Mouse (Mus musculus): Measurements from ENCODE around the gene Ndufs6.
A peak's percentile ranks its signal among the peaks of the same experiment; 100 is the strongest.

Ndufs6 gene

DNA sequence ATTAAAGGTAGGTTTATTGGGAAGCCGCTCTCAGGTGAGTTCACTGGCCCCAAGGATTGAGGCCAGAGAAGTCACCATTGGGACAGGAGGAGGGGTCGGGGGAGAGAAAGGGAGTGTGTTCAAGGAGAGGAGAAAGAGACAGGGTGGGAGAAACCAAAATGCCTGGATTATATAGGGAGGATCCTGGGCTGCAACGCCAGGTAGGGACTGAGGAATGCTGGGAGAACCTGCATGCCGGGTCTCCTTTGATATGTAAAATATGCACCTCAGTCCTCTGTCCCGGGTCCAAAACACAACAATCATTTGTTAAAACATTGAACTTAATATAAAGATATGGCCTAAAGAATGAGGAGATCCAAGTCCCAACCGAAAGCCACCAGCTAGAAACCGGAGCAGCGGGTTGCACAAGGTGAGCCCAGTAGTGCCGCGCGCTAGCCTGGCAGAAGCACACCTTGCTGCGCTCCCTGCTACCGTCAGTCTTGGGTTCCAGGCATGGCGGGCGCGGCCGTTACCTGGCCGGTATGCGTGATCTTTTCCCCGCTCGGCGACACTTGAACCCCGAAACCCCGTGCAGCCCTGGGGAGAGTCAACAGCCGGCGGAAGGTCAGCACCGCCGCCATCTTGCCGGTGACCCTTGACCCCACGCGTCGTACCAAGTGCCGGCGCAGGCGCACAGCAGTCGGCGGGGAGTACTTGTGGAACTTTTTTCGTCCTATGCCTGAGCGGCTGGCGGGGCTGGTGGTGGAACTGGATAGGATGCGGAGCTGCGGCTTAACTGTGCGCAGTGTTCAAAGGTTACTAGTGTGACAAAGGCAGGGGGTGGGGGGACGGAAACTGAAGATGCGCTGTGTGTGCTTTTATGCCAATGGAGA, at the start of gene Ndufs6, which contains the start of gene Mrpl36:
Gene Ndufs6 (minus strand): TSS at position 716 of the 872 bp plus-strand sequence.
Gene Mrpl36 (plus strand): TSS at position 687 of the 872 bp plus-strand sequence.
- DNase-seq (ENCODE audit: low spot score), result peak; percentile 70

DNA sequence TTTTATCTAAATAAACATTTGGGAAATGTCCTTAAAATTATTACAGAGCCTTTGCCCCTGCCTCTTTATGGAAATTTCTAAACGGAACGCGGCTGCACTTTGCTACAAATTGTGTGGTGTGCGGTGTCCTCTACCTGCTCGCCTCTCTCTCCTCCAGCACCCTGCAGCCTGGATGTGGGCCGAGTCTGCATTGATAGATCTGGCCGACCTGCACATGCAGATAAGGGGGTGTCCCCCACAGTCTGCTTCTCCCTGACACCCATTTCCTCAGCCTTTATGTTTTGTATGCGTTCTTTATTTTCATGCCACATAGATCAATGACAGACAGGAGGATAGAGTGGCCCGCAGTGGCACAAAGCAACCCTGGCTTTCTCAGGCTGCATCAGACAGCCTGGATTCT, 49.3 kb upstream of the Ndufs6 start:
- no peak for DNase-seq (ENCODE audit: low spot score)

GRCm38 (mm10) chr13:73374612-73375011, 46.3 kb upstream of the Ndufs6 start:
- no peak for DNase-seq (ENCODE audit: low spot score)

GRCm38 (mm10) chr13:73373367-73373766, 45.0 kb upstream of the Ndufs6 start:
- DNase-seq (ENCODE audit: low spot score), result no peak

DNA sequence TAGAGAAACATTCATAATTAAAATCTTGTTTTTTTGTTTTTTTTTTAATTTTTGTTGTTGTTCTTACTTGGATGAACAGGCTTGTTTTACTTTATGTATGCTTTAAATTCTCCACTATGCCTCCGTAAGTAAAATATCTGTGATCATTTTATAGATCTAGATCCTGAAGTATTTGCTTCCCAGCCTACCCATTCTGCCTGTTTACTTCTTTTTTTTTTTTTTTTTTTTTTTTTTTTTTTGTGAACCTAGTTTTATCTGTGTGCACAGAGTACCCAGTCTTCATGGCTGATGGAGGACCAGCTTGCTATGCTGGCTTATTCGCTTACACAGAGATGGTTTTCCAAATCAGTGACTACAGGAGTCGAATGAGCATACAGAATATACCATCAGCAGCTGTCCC, 28.8 kb upstream of the Ndufs6 start:
- DNase-seq (ENCODE audit: low spot score), result no peak

DNA sequence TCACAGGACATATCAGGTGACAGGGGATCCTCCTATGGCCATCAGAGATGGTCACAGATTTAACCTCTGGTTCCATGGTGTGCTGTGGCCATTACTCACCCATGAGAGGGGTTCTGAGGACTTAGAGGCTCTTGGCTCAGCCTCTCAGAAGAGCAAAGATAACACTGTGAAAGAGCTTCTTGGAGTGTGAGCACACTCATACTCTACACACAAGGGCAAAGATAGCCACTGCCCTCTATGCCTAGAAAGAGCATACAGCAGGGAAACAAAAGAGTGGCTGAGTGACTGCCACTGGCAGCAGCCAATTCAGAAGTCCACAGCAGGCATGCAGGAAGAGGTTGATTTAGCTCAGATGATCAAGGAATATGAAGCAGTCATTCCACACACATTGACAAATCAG, 24.1 kb upstream of the Ndufs6 start:
- DNase-seq (ENCODE audit: low spot score), result no peak

- no peak for DNase-seq (ENCODE audit: low spot score)
Observed at GRCm38 (mm10) chr13:73351910-73352309, 23.6 kb upstream of the Ndufs6 start.

GRCm38 (mm10) chr13:73350741-73351140, 22.4 kb upstream of the Ndufs6 start:
- no peak for DNase-seq (ENCODE audit: low spot score)

DNA sequence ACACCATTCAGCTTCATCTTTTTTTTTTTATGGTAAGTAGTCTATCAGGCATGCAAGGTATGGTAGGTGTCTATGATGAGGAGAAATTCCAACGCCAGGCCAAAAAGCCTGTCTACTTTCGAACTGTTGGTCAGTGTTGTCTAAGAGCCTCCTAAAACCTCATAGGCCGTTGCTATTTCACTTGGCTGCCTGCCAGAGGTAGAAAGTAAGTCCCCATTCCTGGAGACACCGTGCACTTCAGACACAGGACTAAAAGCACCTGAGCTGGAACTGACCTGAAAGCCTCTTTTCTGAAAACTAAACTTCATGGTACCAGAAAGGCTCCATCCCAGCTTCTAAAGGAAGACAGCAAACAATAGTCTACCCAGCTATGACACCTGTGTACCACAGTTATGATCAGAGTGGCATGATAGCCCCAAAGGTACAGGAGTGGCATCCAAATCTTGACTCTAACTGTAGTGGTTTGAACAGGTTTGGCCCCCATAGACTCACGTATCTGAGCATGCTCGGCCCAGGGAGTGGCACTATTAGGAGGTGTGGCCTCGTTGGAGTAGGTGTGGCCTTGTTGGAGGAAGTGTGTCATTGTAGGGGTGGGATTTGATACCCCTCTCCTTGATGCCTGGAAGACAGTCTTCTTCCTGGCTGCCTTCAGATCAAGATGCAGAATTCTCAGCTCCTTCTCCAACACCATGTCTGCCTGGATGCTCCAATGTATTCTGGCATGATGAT, 19.7 kb upstream of the Ndufs6 start:
- DNase-seq (ENCODE audit: low spot score), result no peak

DNA sequence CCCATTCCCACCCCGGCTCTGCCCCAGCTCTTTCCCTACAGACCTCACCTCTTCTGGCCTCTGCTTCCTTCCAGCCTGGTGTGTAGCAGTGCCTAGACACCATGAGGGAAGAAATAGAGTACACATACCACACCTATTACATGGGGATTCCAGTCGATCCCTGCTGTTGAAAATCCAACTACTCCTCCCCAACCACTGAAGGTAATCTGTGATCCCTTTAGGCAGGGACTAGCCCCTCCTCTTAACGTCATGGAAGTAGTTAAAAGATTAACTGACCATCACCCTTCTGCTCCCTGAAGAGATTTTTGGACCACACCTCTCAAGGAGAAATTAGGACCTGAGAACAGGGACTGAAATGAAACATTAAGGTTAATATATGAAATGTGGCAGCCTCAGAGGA, 18.8 kb upstream of the Ndufs6 start:
- DNase-seq (ENCODE audit: low spot score), result no peak

DNA sequence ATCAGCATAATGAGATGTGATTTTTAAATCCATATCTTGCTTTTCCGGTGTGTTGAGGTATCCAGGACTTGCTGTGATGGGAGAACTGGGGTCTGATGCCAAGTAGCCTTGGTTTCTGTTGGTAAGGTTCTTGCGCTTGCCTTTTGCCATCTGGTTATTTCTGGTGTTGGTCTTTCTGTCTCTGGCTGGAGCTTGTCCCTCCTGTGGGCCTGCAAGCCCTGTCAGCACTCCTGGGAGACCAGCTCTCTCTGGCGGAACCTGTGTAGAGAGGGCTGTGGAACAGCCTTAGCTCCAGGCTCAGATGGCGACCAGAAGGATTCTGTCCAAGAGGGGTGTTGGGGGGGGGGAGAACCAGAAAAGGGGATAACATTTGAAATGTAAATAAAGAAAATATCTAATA, 18.4 kb upstream of the Ndufs6 start:
- no peak for DNase-seq (ENCODE audit: low spot score)

- DNase-seq (ENCODE audit: low spot score), result no peak
Observed at GRCm38 (mm10) chr13:73346131-73346530, 17.8 kb upstream of the Ndufs6 start.

DNA sequence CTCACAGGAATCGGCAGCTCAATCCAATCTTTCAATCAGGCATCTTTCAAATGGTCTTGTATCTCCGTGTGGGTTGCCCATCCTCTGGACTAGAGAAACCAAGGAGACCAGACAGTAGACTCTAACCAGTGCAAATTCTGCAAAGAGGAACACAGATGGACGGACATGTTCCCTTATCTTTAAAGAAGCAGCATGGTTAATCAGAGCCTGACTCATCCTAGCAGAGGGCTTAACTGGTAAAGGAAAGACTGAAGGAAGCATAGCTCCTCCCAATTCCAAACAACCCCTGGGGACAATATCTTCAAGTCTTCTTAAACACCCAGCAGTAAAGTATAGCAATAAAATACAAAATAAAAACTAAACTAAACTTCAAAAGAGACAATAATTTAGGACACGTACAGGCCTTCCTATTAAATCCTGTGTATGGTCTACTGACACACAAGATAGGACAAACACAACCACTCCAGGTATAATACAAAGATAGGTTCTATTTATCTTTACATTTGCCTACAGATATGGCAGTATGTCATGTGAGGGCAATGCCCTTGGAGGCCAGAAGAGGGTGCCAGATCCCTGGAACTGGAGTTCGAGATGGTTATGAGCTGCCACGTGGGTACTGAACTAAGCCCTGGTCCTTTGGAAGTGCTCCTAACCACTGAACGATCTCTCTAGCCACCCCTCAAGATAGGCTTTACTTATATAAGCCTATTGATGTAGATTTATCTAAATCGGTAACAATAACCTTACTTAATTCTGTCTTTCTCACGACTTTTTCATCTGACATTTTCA, 17.0 kb upstream of the Ndufs6 start:
- DNase-seq (ENCODE audit: low spot score), result no peak

DNA sequence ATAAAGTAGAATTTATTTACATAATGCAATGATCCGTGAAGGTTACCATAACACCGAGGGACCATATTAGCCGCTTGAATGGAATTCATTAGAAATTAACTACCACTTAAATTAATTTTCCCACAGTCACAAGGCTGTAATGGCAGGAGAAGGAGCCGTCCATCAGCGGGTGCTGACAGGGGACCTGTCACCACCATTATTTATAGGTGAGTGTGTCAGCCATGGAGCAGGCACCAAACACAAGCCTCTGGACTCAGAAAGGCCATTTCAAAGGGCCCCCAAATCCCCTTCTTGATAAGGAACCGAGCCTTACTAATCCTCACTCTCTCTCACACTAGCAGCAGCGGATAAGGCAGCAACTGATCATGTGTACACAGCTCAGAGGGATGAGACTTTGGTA, 8.4 kb upstream of the Ndufs6 start:
- DNase-seq (ENCODE audit: low spot score), result no peak

- DNase-seq (ENCODE audit: low spot score), result no peak
Observed at GRCm38 (mm10) chr13:73331736-73332135, 3.4 kb upstream of the Ndufs6 start.

- DNase-seq (ENCODE audit: low spot score), result peak; percentile 64
Observed at GRCm38 (mm10) chr13:73330844-73331501, 2.6 kb upstream of the Ndufs6 start.

- DNase-seq (ENCODE audit: low spot score), result no peak
Observed at GRCm38 (mm10) chr13:73323406-73323805, 4.9 kb downstream of the Ndufs6 start.

GRCm38 (mm10) chr13:73322626-73323025, 5.7 kb downstream of the Ndufs6 start:
- DNase-seq (ENCODE audit: low spot score), result no peak

- no peak for DNase-seq (ENCODE audit: low spot score)
Observed at GRCm38 (mm10) chr13:73320048-73320447, 8.3 kb downstream of the Ndufs6 start.

- DNase-seq (ENCODE audit: low spot score), result no peak
Observed at GRCm38 (mm10) chr13:73310183-73310929, 18.0 kb downstream of the Ndufs6 start.

GRCm38 (mm10) chr13:73306430-73306829, 21.9 kb downstream of the Ndufs6 start:
- DNase-seq (ENCODE audit: low spot score), result no peak
